Mouse (Mus musculus) liver, embryonic 14.5 days (tissue): ENCODE measurements at regions not wholly inside any gene's neighbourhood (a gene's known extent, or its start where the extent isn't known, plus 50 kb on each side); places are given as distances from the start of the nearest gene placed in this dataset.

Experiments
- ATAC-seq: fragments of 200-750 bp; cut with Nextera tagmentation; 2 replicates; pipeline ENCODE4 v1.8.0; 2017; ENCODE audit warnings: moderate number of reproducible peaks, mild to moderate bottlenecking, moderate library complexity; ENCODE audit not compliant: insufficient read depth
- DNase-seq, 3 experiments: peaks; one replicate each; pipeline ENCODE4 v3.0.0-alpha.2; 2012 to 2013; ENCODE audit warnings: low read depth in 3 of 3, low spot score in 3 of 3
- H3K27ac ChIP-seq: fragments of 300-500 bp; sonication (generic); 2 replicates; pipeline ENCODE4 v1.5.1; 2014; ENCODE audit warnings: moderate library complexity, mild to moderate bottlenecking, control low read depth, inconsistent platforms
- H3K27me3 ChIP-seq: fragments of 300-500 bp; sonication (generic); 2 replicates; pipeline ENCODE4 v1.6.1; 2014; ENCODE audit warnings: mild to moderate bottlenecking, low read length, moderate library complexity; ENCODE audit not compliant: control insufficient read depth, insufficient read depth
- H3K36me3 ChIP-seq: fragments of 300-500 bp; sonication (generic); replicated peaks from 2 replicates; pipeline ENCODE4 v1.6.1; 2014; ENCODE audit warnings: low read depth; ENCODE audit not compliant: control insufficient read depth, insufficient read depth
- H3K4me1 ChIP-seq, 2 experiments: fragments of 200-500 bp in 1 of 2; fragments of 300-500 bp in 1 of 2; sonication (generic) in 1 of 2; replicated peaks; 2 replicates each; pipeline ENCODE4 v1.6.1; 2012 to 2014; ENCODE audit warnings: antibody characterized with exemption in 1 of 2, inconsistent platforms in 1 of 2, low read length in 1 of 2; ENCODE audit not compliant: control insufficient read depth in 2 of 2, insufficient read depth in 2 of 2
- H3K4me2 ChIP-seq: fragments of 300-500 bp; sonication (generic); 2 replicates; pipeline ENCODE4 v1.6.1; 2014; ENCODE audit warnings: low read depth, mild to moderate bottlenecking, control low read depth, moderate library complexity
- H3K4me3 ChIP-seq, 2 experiments: fragments of 200-500 bp in 1 of 2; fragments of 300-500 bp in 1 of 2; sonication (generic) in 1 of 2; 2 replicates each; pipeline ENCODE4 v1.5.1; 2012 to 2014; ENCODE audit warnings: low read depth in 2 of 2, low read length in 2 of 2, mild to moderate bottlenecking in 2 of 2, control low read depth in 1 of 2, inconsistent platforms in 1 of 2, moderate library complexity in 1 of 2; ENCODE audit not compliant: insufficient read depth in 1 of 2
- H3K9ac ChIP-seq: fragments of 300-500 bp; sonication (generic); replicated peaks from 2 replicates; pipeline ENCODE4 v1.6.1; 2014; ENCODE audit warnings: mild to moderate bottlenecking, control low read depth, moderate library complexity
- H3K9me3 ChIP-seq: fragments of 300-500 bp; sonication (generic); 2 replicates; pipeline ENCODE4 v1.6.1; 2016; ENCODE audit warnings: low read length, mixed read lengths; ENCODE audit not compliant: control insufficient read depth
- CTCF ChIP-seq: IDR thresholded peaks from 2 replicates; pipeline ENCODE4 v1.5.1; 2016; ENCODE audit warnings: antibody characterized with exemption, low read depth, control low read depth
- EP300 ChIP-seq: IDR thresholded peaks from 2 replicates; pipeline ENCODE4 v1.6.1; 2016; ENCODE audit warnings: antibody characterized with exemption, low read depth
- WGBS: fragments of 180-500 bp; shearing (Covaris S2); extraction: QIAGEN DNeasy Blood & Tissue Kit; methylation state at CpG from one replicate; pipeline ENCODE4 v1.1.7; 2014; ENCODE audit not compliant: insufficient replicate concordance; 5-methylcytosine and 5-hydroxymethylcytosine counted together

DNA sequence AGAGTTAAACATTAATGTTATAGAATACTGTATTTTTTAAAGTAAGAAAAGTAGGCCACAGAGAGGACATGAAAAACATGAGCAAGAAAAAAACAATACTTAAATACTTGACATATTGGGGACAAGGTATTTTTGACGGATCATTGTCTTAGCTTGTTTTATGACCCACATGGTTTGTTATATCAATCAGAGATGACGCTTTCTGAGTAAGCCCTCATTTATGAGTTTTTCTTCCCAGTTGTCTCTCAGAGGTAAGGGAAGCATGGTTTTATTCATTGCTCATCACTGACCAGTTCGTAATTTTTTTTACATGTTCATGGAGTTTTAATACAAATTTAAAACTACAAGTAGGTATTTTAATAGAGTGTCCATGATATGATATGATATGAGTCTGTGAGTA is 579.4 kb upstream of the Manea start:
- Histone ChIP-seq H3K4me2 (no peak overlapping the region), H3K27ac (no peak overlapping the region), H3K9ac (no peak overlapping the region), H3K36me3 (no peaks in the 10 kb centered on the region), H3K4me3 (no peak overlapping the region), H3K9me3 (no peaks in the 10 kb centered on the region), H3K4me1 (no peaks in the 10 kb centered on the region), H3K27me3 (no peaks in the 10 kb centered on the region)
- WGBS, result 63% methylated on average over 3 of the region's 3 CpGs
- ATAC-seq, result no peak
- TF ChIP-seq CTCF, result no peak
- no peak for TF ChIP-seq EP300
- DNase-seq, result no peak

DNA sequence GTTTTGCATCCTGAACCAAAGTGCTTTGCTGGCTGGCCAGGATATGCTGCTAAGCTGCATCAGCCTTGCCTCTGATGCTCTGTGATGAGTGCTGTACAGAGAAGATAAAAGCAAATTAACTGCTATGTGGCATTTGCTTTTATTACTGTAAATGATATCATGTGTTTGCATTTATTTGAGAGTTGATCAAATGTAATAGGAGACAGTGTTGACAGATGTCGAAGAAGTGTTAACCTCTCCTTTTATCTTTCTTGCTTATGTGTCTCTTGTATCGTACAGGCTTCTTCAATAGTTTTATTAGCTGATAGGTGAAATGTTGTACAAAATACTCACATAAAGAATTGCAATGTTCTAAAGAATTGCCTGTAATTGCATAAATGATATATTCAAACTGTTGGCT is 541.8 kb upstream of the Manea start:
- no peak for ATAC-seq
- Histone ChIP-seq H3K27ac (no peak overlapping the region), H3K36me3 (no peaks in the 10 kb centered on the region), H3K4me2 (no peak overlapping the region), H3K9me3 (no peaks in the 10 kb centered on the region), H3K9ac (no peak overlapping the region), H3K4me1 (no peaks in the 10 kb centered on the region), H3K27me3 (no peaks in the 10 kb centered on the region), H3K4me3 (no peak overlapping the region)
- no peak for DNase-seq
- 56% methylated on average over 2 of the region's 2 CpGs for WGBS
- TF ChIP-seq CTCF (no peak), EP300 (no peak)

GRCm38 (mm10) chr4:26879022-26879421 is 532.3 kb upstream of the Manea start:
- Histone ChIP-seq H3K4me3 (no peak overlapping the region), H3K36me3 (no peaks in the 10 kb centered on the region), H3K4me2 (no peak overlapping the region), H3K9me3 (no peaks in the 10 kb centered on the region), H3K9ac (no peak overlapping the region), H3K27ac (no peak overlapping the region), H3K4me1 (no peaks in the 10 kb centered on the region), H3K27me3 (no peaks in the 10 kb centered on the region)
- peak; percentile 37 for TF ChIP-seq CTCF
- TF ChIP-seq EP300, result no peak
- WGBS, result 32% methylated on average over 3 of the region's 3 CpGs
- DNase-seq, result no peak
- no peak for ATAC-seq

DNA sequence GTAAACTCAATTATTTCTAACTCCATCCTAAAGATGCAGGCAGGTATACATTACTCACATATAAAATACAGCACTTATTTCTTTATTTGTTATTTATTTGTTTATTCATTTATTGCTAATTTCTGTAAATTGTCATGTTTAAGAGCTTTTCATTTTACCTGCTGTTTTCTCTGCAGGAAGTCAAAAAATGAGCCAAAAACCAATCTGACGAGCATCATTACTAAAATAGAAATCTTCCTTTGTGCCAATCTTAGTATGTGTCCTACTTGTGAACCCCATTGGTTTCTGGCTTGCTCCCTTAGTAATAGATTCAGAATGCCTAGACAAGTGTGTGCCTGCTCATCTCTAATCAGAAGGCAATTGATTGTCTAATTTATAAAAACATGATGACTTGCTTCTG is 495.1 kb upstream of the Manea start:
- no peak for TF ChIP-seq CTCF
- no peak for TF ChIP-seq EP300
- Histone ChIP-seq H3K27me3 (no peaks in the 10 kb centered on the region), H3K27ac (no peak overlapping the region), H3K4me2 (no peak overlapping the region), H3K4me1 (no peaks in the 10 kb centered on the region), H3K9me3 (no peaks in the 10 kb centered on the region), H3K4me3 (no peak overlapping the region), H3K36me3 (no peaks in the 10 kb centered on the region), H3K9ac (no peak overlapping the region)
- WGBS, result 34% methylated on average over 1 of the region's 1 CpGs
- DNase-seq, result no peak
- ATAC-seq, result no peak

DNA sequence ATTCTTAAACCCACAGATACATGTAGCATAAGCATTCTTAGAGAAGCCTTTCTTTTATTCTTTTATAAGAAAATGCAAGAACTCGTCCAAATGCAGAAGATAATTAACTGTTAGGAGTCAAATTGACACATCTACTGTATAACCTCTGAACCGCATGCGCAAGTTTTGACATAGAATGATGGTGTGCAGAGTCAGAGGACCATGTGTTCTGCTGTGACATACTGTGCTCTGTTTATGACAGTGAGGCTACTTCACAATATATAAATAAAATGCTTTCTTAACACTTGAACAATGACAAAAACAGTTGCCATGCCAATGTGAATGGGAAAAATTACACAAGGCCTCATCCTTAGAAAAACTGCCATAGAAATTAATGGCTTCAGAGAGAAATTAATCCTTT is 454.1 kb upstream of the Manea start:
- no peak overlapping the region for H3K4me2 ChIP-seq
- H3K36me3 ChIP-seq, result no peaks in the 10 kb centered on the region
- no peak overlapping the region for H3K4me3 ChIP-seq
- no peak overlapping the region for H3K27ac ChIP-seq
- no peaks in the 10 kb centered on the region for H3K27me3 ChIP-seq
- no peak overlapping the region for H3K9ac ChIP-seq
- DNase-seq (no peak), ATAC-seq (no peak)
- WGBS, result 63% methylated on average over 3 of the region's 3 CpGs
- H3K9me3 ChIP-seq, result no peaks in the 10 kb centered on the region
- no peaks in the 10 kb centered on the region for H3K4me1 ChIP-seq
- no peak for TF ChIP-seq EP300
- no peak for TF ChIP-seq CTCF
